Mouse (Mus musculus): Measurements from ENCODE around the gene Bmp10. TPM values are rescaled to one million over a fixed set of nuclear protein-coding genes. Genes with fewer than 3 reads are reported as not detected.

The Bmp10 gene
- total and polyA plus RNA-seq, 3 experiments, result not detected

DNA sequence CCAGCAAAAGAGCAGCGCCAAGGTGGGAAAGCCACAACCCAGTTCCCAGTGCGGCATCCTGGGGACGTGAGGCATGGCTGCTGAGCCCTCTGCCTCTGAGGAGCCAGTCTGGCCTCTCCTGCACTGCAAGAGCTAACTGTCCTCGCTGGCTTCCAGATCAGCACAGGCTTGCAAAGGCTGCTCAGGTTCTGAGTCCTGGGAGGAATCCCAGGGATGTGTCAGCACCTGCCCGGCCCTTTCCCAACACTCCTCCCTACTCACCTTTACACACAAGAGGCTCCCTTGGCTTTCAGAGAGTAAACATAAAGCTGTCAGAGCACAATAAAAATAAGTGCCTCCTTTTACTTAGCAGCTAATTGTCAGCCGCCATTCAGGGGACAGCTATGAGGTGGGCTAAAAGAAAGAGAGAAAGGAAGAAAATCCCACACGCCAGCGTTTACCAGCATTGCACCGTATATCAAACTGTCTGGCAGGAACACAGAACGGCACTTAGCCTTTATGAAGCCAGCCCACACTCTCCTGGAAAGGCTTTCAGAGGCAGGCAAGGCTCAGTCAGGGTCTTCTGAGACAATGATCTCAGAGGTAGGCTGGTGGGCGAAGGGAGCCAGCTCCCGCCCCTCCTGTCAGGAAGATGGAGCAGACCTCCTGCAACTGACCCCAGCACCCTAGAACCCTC lies 54.6 kb downstream of the Bmp10 start:
- Histone ChIP-seq H3K79me2 (ENCODE audit: control insufficient read depth, insufficient read depth, low read length, poor library complexity) (no peaks in the 10 kb centered on the region), H3K36me3 (ENCODE audit: control insufficient read depth in 1 of 2, insufficient read depth in 2 of 2, low read length in 2 of 2) (no peaks in the 10 kb centered on the region), H3K9ac (ENCODE audit: control insufficient read depth, low read depth, low read length, poor library complexity, severe bottlenecking) (no peak overlapping the region), H3K9me3 (replicated peaks; ENCODE audit: insufficient read depth, low read length) (no peaks in the 10 kb centered on the region), H3K27ac (ENCODE audit: control insufficient read depth, low read depth, low read length) (no peak overlapping the region), H3K4me1 (ENCODE audit: control insufficient read depth in 1 of 2, insufficient read depth in 2 of 2, low read length in 2 of 2) (0 out of 4 replicates have a peak, but pooled peaks cover 0 to 2% of the 10 kb centered on the region in 2 experiments), H3K4me3 (ENCODE audit: control insufficient read depth in 1 of 2, insufficient read depth in 1 of 2, low read depth in 2 of 2, low read length in 2 of 2) (no peak overlapping the region), H3K27me3 (ENCODE audit: control insufficient read depth in 1 of 2, insufficient read depth in 2 of 2, low read length in 2 of 2) (no peaks in the 10 kb centered on the region)
- no peak for DNase-seq (ENCODE audit: low read depth, low spot score)
- no peak for TF ChIP-seq USF1 (IDR thresholded peaks at IDR 0.05; ENCODE audit: low read depth, low read length)

DNA sequence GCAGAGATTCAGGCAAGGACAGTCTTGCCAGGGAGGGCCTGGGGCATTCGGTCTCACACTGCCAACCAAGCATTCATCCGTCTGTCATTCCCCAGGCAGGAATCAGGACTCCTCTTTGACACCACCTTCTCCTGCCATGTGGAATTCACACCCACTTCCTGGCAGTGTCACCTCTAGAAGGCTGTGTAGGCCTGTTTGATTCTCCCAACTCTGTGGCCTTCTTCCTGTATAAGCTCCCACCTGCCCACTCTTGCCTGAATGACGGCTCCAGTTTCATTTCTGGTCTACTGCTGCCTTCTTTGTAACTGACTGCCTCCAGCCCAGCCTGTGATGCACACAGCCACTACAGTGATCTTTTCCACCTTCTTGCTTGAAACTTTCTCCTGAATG lies 55.1 kb downstream of the Bmp10 start:
- Histone ChIP-seq H3K27ac (ENCODE audit: control insufficient read depth, low read depth, low read length) (no peak overlapping the region), H3K79me2 (ENCODE audit: control insufficient read depth, insufficient read depth, low read length, poor library complexity) (no peaks in the 10 kb centered on the region), H3K9ac (ENCODE audit: control insufficient read depth, low read depth, low read length, poor library complexity, severe bottlenecking) (no peak overlapping the region), H3K4me1 (ENCODE audit: control insufficient read depth in 1 of 2, insufficient read depth in 2 of 2, low read length in 2 of 2) (0 out of 4 replicates have a peak, but pooled peaks cover 0 to 2% of the 10 kb centered on the region in 2 experiments), H3K27me3 (ENCODE audit: control insufficient read depth in 1 of 2, insufficient read depth in 2 of 2, low read length in 2 of 2) (no peaks in the 10 kb centered on the region), H3K9me3 (replicated peaks; ENCODE audit: insufficient read depth, low read length) (no peaks in the 10 kb centered on the region), H3K4me3 (ENCODE audit: control insufficient read depth in 1 of 2, insufficient read depth in 1 of 2, low read depth in 2 of 2, low read length in 2 of 2) (no peak overlapping the region), H3K36me3 (ENCODE audit: control insufficient read depth in 1 of 2, insufficient read depth in 2 of 2, low read length in 2 of 2) (no peaks in the 10 kb centered on the region)
- TF ChIP-seq ETS1 (IDR thresholded peaks at IDR 0.05; ENCODE audit: low read depth, low read length), result no peak
- DNase-seq (ENCODE audit: low read depth, low spot score), result no peak

DNA sequence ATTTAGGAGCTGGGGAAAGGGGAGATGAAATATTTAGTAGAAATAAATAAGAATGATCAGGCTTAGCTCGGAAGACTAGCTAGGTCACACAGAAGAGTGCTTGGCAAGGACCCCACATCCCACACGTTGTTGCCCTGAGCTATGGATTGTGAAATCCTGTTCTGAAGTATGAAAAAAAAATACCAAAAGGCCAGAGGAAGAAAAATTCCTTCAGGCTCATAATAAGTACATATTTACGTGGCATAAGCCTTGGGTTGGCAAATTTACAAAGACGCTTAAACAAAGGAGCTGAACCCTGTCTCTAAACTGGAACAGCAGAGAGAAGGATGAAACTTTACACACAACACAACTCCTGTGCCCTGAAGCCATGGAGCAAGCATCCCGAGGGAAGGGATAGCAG lies 56.0 kb downstream of the Bmp10 start:
- no peak for TF ChIP-seq NRF1 (IDR thresholded peaks at IDR 0.05; ENCODE audit: insufficient read depth, low read depth, low read length, poor library complexity, severe bottlenecking)
- TF ChIP-seq JUND (IDR thresholded peaks at IDR 0.05; ENCODE audit: low read depth, low read length), result no peak
- no peak for TF ChIP-seq ZNF384 (IDR thresholded peaks at IDR 0.05; ENCODE audit: low read depth, low read length)
- no peak for TF ChIP-seq MAFK (IDR thresholded peaks at IDR 0.05; ENCODE audit: borderline replicate concordance, low read depth, low read length)
- no peak for TF ChIP-seq MXI1 (IDR thresholded peaks at IDR 0.05; ENCODE audit: low read depth, low read length)
- TF ChIP-seq ZMIZ1 (IDR thresholded peaks at IDR 0.05; ENCODE audit: low read depth, low read length), result no peak
- TF ChIP-seq TBP (IDR thresholded peaks at IDR 0.05; ENCODE audit: low read depth, low read length), result no peak
- no peak for TF ChIP-seq CHD1 (IDR thresholded peaks at IDR 0.05; ENCODE audit: low read depth, low read length)
- no peak for TF ChIP-seq MAX (IDR thresholded peaks at IDR 0.05; ENCODE audit: low read length)
- no peak for TF ChIP-seq E2F4 (IDR thresholded peaks at IDR 0.05; ENCODE audit: borderline replicate concordance, low read depth, low read length)
- TF ChIP-seq USF1 (IDR thresholded peaks at IDR 0.05; ENCODE audit: low read depth, low read length), result no peak
- no peak for TF ChIP-seq NELFE (IDR thresholded peaks at IDR 0.05; ENCODE audit: low read depth, low read length)
- TF ChIP-seq EP300 (IDR thresholded peaks at IDR 0.05; ENCODE audit: low read depth in 1 of 2, low read length in 2 of 2), result no peak
- TF ChIP-seq POLR2A (IDR thresholded peaks at IDR 0.05; ENCODE audit: control insufficient read depth in 1 of 2, insufficient read depth in 1 of 2, low read depth in 1 of 2, low read length in 2 of 2, poor library complexity in 1 of 2), result no peak
- TF ChIP-seq ETS1 (IDR thresholded peaks at IDR 0.05; ENCODE audit: low read depth, low read length), result no peak
- no peak for TF ChIP-seq UBTF (IDR thresholded peaks at IDR 0.05; ENCODE audit: borderline replicate concordance, insufficient read depth, low read depth, low read length)
- 0 out of 4 replicates have a peak, but pooled peaks cover 0 to 2% of the 10 kb centered on the region in 2 experiments for H3K4me1 ChIP-seq (ENCODE audit: control insufficient read depth in 1 of 2, insufficient read depth in 2 of 2, low read length in 2 of 2)
- no peak overlapping the region for H3K9ac ChIP-seq (ENCODE audit: control insufficient read depth, low read depth, low read length, poor library complexity, severe bottlenecking)
- no peaks in the 10 kb centered on the region for H3K9me3 ChIP-seq (replicated peaks; ENCODE audit: insufficient read depth, low read length)
- no peaks in the 10 kb centered on the region for H3K79me2 ChIP-seq (ENCODE audit: control insufficient read depth, insufficient read depth, low read length, poor library complexity)
- H3K36me3 ChIP-seq (ENCODE audit: control insufficient read depth in 1 of 2, insufficient read depth in 2 of 2, low read length in 2 of 2), result no peaks in the 10 kb centered on the region
- no peak overlapping the region for H3K4me3 ChIP-seq (ENCODE audit: control insufficient read depth in 1 of 2, insufficient read depth in 1 of 2, low read depth in 2 of 2, low read length in 2 of 2)
- DNase-seq (ENCODE audit: low read depth, low spot score), result no peak
- no peak overlapping the region for H3K27ac ChIP-seq (ENCODE audit: control insufficient read depth, low read depth, low read length)
- no peaks in the 10 kb centered on the region for H3K27me3 ChIP-seq (ENCODE audit: control insufficient read depth in 1 of 2, insufficient read depth in 2 of 2, low read length in 2 of 2)

Data from MEL (cell line).